Mouse (Mus musculus): ENCODE data around the gene Fndc8. TPM values are rescaled to one million over a fixed set of nuclear protein-coding genes. Genes with fewer than 3 reads are reported as not detected.
A peak's percentile ranks its signal among the peaks of the same experiment; 100 is the strongest.

The Fndc8 gene
- total RNA-seq, 2 experiments from 2014 or later: not detected

DNA sequence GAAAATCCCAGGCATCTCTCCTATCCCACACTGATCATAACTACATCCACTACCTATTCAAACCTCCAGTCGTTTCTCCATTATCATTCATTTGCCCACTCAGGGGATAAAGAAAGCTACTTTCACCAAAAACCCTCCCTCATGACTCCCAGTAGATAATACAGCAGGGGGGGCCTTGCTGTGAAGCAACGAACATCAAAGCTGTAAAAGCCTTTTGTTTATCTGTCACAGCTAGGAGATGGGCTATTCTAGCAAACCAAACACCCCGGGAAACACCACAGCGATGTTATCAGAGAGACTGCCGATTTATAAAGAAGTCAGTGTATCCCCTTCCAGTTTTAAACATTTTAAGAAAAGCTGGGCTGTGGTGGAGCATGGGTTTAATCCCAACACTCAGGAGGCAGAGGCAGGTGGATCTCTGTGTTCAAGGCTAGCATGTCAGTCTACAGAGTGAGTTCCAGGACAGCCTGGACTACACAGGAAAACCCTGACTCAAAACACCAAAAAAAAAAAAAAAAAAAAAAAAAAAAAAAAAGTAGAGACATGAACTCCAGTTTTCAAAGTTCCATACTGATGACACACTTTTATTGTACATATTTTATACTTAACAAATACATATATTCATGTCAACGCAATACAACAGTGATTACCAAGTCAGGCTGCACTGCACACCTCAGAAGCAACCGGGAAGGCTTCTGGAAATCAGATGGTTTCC lies 24.9 kb upstream of the Fndc8 start:
- DNase-seq (ENCODE audit: low spot score in 2 of 2): no peak
- intact Hi-C loops (cut with DNase I): no loop called here

DNA sequence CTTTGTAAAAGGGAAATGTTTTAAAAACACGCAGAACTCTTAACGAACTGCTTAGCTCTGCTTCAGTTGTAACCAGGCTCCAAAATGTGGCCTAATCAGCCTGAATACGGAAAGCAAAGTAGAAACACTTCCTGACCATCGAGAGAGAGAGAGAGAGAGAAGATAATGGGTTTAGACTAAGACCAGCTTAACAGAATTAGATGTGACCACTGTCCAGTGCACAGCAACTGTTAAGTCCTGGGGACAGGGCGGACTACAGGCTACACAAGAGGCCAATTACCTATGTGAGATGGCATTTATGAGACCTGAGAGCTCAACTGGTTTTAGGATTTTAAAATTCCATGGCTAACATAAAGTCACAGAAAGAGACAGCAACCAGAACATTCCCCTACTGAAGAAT lies 24.0 kb upstream of the Fndc8 start:
- DNase-seq (ENCODE audit: low spot score in 2 of 2): no peak
- intact Hi-C loops (cut with DNase I): no loop called here

DNA sequence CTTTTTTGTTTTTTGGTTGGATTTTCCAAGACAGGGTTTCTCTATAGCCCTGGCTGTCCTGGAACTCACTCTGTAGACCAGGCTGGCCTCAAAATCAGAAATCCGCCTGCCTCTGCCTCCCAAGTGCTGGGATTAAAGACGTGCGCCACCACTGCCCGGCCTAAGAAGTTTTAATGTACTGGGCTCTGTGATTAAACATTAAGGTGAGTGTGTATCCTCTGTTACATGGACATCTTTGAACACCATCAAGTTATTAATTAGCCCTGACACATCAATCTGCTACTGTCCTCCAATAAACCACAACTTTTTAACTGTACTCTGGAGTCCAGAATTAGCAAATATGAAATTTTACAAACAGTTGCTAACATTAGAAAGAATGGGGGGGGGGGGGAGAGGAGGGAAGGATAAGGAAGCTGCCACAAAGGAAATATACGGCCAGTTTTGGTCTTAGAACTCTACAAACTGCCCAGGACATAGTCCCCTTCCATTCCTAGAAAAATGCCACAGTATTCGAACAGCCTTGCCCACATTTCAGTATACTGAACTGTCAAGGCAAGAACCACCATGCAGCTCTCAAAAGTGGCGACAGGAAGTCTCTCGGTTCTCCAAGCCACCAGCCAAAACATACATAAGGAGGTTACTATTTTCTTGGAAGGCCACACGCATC lies 22.3 kb upstream of the Fndc8 start:
- intact Hi-C loops (cut with DNase I): loop anchor here (2.0 to 5.0 kb wide), 2 partner anchors 89 to 482 kb away; partner anchors contain the start of genes Lig3 and Tmem132e
- DNase-seq (ENCODE audit: low spot score in 2 of 2): no peak

DNA sequence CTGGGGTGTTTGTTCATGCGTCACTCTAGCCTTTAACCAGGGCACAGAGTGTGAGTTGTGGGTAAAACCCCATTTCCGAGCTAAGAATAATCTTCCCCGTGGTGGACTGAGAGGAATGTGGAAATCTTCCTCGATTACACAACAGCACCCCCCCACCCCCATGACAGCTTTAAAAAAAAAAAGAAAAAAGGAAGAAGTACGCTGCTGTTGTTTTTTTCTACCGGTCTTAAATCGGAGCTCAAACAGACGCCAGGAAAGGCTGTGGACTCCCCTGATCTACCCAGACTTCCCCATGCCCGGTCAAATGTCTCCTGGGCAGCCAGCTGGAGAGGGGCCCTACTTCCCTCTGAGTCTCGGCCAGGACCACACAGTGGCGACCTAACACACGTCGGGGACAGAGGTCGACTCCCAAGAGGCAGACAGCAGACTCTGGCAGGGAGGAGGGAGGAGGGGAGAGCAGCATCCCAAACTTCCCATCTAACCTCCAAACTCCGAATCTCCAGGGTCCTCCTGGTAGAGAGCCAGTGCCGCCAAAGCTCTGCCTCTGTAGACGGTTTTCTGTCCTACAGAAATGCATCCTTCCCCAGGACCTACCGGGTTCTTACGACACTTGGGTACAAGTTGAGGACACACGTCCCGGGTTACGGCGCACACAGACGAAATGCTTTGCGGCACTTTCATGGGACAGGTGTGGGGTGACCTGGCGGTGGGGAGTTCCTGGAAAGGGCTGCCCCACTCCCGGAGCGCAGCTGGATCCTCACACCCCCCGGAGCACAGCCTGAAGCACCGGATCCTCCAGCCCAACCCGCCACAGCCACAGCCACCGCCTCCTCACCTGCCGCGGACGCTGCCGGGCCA lies 21.5 kb upstream of the Fndc8 start:
- DNase-seq (ENCODE audit: low spot score in 2 of 2): peak; percentile 30 to 49
- intact Hi-C loops (cut with DNase I): loop anchor here (1.0 to 5.0 kb wide), 3 partner anchors 38 to 483 kb away; partner anchors contain the start of genes Lig3, Nle1 and Tmem132e

DNA sequence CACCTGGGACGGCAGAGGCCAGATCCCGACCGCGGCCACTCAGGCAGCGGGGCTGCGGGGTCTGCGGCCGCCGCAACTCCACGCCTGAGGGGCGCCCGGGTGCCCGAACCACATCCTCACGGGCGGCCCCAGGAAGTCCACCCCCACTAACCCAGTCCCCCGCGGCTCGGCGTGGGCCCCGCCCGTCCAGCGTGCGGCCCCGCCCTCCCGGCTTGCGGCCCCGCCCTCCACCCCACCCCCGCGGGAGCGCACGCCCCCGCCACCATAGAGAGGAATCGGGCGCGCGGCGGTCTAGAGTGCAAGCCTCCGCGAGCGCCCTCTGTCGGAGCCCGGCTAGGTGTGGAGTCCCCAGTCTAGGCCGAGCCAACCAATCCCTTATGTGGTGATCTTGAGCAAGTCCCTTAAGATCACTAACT lies 20.9 kb upstream of the Fndc8 start, which contains the start of gene Rffl:
Rffl (minus strand) TSS at position 180 of the 416 bp plus-strand sequence.
- intact Hi-C loops (cut with DNase I): loop anchor here (1.0 to 5.0 kb wide), 3 partner anchors 37 to 484 kb away; partner anchors contain the start of genes Lig3, Nle1 and Tmem132e
- peak; percentile 93 for DNase-seq (ENCODE audit: low spot score in 2 of 2)

DNA sequence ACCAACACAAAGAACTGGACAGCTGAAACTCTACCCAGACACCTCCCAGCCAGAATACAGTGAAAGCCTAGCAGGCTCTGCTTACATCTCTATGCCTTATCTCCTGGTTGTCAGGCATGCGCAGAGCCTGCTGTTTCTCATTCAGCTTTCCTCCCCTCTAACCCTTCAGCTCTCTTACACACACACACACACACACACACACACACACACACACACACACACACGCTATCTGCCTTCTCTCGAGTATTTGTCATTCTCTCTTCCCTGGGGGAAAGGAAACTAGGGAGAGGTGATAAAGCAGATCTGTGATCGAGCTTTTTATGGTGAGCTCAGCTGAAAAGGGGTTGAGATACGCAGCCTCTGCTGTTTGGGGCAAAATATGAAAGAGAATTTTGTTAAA lies 17.0 kb upstream of the Fndc8 start:
- no peak for DNase-seq (ENCODE audit: low spot score in 2 of 2)
- intact Hi-C loops (cut with DNase I): loop anchor here (5.0 kb wide), 1 partner anchor 488 kb away; the partner anchor contains the start of gene Tmem132e

DNA sequence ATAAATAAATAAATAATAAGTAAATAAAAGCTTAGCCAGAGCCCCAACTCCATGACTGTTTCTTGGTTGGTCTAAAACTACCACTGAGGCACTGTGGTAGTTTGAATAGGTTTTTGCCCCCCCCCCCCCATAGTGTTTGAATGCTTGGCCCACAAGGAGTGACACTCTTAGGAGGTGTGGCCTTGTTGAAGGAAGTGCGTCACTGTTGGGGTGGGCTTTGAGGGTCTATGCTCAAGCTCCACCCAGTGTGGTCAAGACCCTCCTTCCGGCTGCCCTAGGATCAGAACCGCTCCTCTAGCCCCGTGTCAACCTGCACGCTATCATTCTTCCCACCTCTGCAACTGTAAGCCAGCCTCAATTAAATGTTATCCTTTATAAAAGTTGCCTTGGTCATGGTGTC lies 16.3 kb upstream of the Fndc8 start:
- no peak for DNase-seq (ENCODE audit: low spot score in 2 of 2)

DNA sequence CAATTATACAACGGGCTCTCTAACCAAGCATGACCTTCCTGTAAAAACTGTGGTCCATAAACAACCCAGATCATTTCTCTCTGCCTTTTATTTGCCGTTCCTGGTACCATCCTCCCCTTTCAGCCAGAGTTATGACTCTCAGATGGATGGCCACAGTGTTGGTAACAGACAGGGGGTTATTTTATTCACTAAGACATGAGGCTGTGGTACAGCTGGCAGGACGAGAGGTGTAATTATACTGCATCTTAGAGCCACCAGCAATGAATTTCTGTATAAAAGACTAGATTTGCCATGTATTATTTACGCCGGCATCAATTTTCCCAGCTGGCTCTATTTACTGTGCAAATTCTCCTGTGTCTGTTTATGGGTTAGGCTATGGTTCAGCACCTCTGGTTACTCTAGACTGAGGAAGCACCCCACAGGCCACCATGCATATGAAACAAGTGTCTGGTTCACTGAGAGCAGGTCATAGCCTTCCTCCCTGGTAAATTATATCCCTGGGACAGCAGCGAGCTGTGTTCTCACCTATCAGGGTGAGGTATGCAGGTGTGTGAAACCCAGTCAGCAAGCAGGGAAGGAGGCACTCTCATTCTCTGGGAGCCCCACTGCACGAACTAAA lies 14.1 kb upstream of the Fndc8 start:
- intact Hi-C loops (cut with DNase I): no loop called here
- DNase-seq (ENCODE audit: low spot score in 2 of 2): no peak

More for the DNA sequence above, 16.3 kb upstream of the Fndc8 start:
- intact Hi-C loops (cut with DNase I): no loop called here

DNA sequence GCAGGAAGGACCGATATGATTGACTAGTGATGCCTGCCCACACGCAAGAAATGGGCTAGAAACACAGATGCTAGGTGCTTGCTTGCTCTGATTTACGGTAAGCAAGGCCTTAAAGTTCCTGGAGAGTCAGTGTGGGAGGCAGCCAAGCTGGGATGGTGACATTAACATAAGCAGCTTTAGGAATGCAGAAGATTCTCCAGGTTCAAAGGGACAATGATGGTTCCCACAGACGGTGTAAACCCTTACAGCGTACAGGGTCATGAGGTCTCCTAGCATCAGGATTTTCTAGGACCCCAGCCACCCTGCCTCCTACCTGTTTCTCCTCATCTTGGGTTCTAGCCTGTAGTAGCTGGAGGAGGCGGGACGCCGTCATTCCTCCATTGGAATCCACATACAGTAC lies 8.7 kb upstream of the Fndc8 start:
- peak in 1 of 2 experiments; percentile 6 for DNase-seq (ENCODE audit: low spot score in 2 of 2)
- intact Hi-C loops (cut with DNase I): no loop called here

DNA sequence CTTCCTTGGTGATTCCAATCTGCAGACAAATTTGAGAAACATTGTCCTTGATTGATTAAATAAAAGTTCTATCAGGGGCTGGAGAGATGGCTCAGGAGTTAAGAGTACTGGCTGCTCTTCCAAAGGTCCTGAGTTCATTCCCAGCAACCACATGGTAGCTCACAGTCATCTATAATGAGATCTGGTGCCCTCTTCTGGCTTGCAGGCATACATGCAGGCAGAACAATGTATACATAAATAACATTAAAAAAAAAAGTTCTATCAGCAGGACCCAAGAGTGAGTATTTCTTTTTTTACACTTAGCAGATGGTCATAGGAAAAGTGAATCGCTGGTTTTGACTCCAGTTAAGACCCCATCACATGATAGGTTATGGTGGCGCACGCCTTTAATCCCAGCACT lies 5.4 kb upstream of the Fndc8 start:
- intact Hi-C loops (cut with DNase I): no loop called here
- no peak for DNase-seq (ENCODE audit: low spot score in 2 of 2)

DNA sequence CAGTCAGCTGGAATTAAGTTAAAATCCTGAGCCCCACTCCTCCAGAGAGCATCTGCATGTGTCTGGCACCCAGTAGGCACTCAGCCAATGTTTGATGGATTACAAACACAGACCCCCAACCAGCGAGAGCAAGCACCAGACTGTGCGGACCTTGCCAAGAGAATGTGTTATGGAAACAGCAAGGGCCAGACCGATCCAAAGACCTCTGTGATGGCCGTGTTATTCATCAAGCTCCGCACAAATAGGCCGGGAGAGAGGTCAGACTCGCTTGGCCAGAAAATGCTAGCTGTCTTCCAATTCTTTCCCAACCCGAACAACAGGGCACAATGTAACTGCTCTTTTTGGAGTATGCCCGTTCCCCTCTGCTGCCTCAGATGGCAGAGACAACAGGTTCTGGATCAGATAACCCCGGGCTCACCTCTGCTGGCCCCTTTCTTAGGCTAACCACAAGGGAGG lies 3.4 kb upstream of the Fndc8 start:
- no peak for DNase-seq (ENCODE audit: low spot score in 2 of 2)
- intact Hi-C loops (cut with DNase I): no loop called here

DNA sequence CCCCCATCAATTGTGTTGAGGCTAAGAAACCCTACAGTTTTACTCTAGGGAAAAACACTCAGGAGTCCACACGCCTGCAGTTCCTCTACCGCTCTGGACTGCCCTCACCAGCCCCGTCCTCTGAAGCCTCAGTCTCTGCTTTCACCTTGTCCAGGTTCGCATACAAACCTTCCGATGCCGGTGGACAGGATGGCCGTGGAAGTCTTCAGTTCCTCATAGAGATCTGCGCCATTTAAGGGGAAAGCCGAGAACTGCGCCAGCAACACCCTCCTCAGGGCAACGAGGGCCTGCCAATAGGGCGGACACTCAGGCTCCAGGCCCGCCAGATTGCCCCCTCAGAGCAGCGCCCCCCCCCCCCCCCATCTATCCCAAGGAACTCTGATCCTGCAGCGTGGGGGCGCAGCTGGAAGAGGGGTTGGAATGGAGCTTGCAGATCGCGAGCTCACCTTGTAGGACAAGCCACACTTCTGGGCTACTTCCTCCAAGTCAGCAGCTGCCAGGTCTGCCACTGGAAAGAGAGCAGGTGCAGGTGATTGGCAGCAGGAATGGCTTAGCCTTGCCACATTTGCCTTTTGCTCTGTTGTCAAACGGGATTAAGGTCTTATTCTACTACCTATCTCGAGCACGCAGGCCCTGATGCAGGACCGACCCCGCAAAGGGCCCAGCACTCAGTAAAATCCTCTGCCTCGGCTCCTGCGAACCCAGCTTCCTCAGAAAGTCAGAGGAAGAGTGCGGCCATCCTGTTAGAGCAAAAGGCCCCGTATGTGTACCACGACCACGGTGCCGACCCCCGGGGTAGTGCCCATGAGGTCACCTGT lies 2.2 kb upstream of the Fndc8 start:
- DNase-seq (ENCODE audit: low spot score in 2 of 2): no peak
- intact Hi-C loops (cut with DNase I): loop anchor here (1.0 to 5.0 kb wide), 4 partner anchors 143 to 892 kb away; no protein-coding TSS in a partner anchor

DNA sequence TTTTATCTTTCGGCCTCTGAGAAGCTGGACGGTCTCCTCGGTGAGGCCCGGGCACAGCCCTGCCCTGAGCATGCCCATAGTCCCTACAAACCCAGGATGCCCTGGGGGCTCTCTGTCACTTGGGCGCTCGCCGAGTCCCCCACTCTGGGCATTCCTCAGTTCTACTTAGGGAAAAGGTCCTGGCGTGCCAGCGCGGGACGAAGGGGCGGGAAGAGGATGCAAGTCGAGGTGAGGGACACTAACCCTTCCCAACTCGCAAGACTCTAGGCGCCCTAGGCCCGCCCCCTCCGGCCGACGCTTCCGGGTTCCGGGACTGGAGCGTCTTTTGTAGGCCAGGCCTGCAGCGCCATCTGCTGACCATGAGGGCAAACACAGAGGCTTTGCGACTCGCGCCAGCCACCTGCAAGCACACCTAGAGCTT lies 1.6 kb upstream of the Fndc8 start, which contains the start of gene Rad51d:
Rad51d (minus strand) TSS at position 273 of the 421 bp plus-strand sequence.
- intact Hi-C loops (cut with DNase I): loop anchor here (1.0 to 5.0 kb wide), 4 partner anchors 144 to 893 kb away; no protein-coding TSS in a partner anchor
- peak; percentile 90 to 93 for DNase-seq (ENCODE audit: low spot score in 2 of 2)

DNA sequence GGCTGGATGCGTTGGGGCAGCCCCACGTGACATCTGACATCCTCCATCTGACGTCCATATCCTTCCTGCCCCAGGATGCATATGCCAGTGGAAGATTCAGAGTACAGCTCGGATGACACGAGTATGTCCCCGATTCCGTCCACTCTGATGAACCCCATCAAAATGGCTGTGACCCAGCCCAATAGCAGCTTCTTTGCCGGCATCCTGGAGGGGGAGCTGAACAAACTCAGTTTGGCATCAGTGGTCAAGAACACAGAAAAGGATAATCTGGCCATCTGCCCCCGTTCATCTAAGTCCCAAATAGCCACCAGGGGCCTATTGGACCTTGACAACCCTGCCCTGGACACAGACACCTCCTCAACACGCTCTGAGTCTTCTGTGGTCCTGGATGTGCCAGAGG lies 5.6 kb downstream of the Fndc8 start:
- intact Hi-C loops (cut with DNase I): no loop called here
- DNase-seq (ENCODE audit: low spot score in 2 of 2): no peak

DNA sequence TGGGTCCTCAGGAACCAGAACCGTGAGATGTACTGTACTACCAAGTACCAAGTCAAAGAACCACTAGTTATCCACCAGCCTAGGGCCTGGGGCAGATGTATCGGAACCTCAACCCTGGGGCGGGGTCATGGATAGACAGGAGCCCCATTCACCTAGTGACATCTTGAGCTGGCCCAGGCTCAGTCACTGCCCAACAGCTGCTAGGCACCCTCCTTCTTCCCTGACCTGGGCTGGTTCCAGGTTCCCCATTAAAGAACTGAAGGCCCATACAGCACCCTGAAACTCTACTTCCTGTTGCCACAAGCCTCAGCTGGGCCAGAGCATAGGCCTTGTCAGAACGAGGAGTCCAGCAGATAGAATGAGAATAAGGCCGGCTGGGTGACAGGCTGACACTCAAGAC lies 7.8 kb downstream of the Fndc8 start:
- intact Hi-C loops (cut with DNase I): no loop called here
- no peak for DNase-seq (ENCODE audit: low spot score in 2 of 2)

DNA sequence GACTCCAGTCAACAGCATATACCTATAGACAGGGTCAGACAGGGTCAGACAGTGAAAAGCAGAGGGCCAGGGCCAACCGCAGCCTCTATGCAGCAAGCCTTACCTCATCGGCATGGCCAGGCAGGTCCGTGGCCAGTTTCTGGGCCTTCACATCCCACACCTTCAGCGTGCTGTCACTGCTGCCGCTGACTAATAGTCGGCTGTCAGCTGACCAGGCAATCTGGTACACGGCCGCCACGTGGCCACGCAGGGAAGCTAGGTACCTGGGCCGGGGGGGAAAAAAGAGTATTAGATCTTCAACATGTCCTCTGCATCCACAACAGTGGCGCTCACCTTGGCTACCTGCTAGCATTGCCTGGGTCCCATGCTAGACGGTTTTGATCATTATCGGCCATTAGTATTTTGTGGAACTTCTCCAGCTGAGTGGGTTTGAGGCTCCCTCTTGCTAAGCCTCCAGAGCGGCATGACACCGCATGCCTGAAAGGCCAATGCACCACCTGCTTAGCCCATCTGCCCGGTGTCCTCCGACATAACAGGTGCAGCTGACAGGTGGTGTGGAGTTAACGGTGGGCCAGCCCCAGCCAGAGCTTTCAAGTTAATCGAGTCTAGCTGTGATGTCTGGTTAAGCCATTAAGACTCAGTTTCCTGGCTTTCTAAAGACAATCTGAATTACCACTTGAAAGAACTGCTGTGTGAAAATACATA lies 9.8 kb downstream of the Fndc8 start:
- intact Hi-C loops (cut with DNase I): no loop called here
- DNase-seq (ENCODE audit: low spot score in 2 of 2): no peak

DNA sequence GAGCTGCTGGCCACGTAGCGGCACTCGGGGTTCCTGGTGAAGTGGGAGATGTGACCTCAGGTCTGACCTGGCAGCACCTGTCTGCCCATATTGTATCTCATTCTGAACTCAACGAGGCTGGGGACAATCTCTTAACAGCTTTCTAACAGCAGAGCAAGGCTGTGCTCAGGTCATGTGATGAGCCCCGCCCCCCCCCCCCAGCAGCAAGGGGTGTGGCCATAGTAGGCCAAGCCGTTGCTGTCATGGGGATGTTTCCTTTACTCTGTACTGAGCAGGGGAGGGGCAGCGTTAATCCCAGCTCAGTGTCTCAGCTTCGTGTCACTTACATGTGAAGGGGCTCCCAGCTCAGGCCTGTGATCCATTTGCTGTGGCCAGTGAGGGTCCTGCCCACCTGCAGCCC lies 13.0 kb downstream of the Fndc8 start:
- intact Hi-C loops (cut with DNase I): no loop called here
- no peak for DNase-seq (ENCODE audit: low spot score in 2 of 2)

DNA sequence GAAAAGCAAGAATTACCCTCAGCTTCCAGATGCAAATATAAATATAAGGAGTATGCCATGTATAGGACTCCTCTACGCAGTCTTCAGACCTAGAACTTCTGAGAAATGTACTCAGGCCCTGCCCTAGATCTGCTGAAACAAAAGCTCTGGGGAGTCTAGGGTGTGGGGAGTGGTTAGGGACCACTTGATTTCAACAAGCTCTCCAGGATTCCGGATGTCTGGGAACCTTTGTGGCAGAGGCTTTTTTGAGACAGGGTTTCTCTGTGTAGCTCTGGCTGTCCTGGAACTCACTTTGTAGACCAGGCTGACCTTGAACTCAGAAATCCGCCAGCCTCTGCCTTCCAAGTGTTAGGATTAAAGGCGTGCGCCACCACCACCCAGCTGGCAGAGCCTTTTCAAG lies 13.9 kb downstream of the Fndc8 start:
- intact Hi-C loops (cut with DNase I): no loop called here
- no peak for DNase-seq (ENCODE audit: low spot score in 2 of 2)
